Mouse (Mus musculus): ENCODE measurements around the gene Proser2. TPM values are rescaled to one million over a fixed set of nuclear protein-coding genes. Genes with fewer than 3 reads are reported as not detected.

The Proser2 gene
- total and polyA plus RNA-seq, 2 experiments from 2014 or later, result 8.0 to 9.8 TPM

DNA sequence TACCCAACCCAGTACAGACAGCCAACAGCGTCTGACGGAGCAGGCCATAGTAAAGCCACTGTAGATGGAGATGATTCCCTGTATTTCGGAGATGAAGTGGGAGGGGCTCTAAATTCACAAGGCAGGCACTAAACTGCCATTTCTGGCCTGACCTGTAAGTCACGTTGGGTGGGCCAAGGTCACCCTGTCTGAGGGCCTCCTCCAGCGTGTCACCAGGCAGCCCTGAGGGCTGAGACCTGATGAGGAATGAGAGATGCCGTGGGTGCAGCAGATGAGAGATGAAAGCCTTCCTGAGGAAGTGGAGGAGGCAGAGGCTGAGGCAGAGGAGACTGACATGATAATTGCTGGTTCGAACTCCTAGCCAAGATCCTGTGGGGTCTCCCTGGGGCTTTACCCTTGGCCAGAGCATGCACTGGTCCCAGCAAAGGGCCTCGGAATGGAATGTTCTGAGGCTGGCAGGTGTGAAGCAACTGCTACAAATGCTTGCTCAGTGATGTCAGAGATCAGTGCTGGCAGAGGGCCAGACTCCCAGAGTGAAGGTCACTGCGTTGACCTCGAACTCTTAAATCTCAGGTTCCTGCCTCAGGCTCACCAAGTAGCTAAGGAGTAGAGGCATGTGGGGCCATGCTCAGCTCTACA is 55.0 kb downstream of the Proser2 start:
- no peaks in the 10 kb centered on the region for H3K27me3 ChIP-seq (ENCODE audit: insufficient read depth, low read length)
- no peaks in the 10 kb centered on the region for H3K9me3 ChIP-seq (ENCODE audit: low read length)
- no peak for TF ChIP-seq CTCF (IDR thresholded peaks at IDR 0.05; ENCODE audit: low read depth)
- H3K27ac ChIP-seq, result no peak overlapping the region
- ATAC-seq, result no peak
- DNase-seq (ENCODE audit: low spot score), result no peak
- no peak overlapping the region for H3K4me3 ChIP-seq (ENCODE audit: low read length)
- no peaks in the 10 kb centered on the region for H3K36me3 ChIP-seq (ENCODE audit: insufficient read depth, low read length)
- H3K4me1 ChIP-seq (ENCODE audit: insufficient read depth, low read length), result no peaks in the 10 kb centered on the region
- no peak overlapping the region for H3K9ac ChIP-seq (replicated peaks; ENCODE audit: low read length)
- no peak overlapping the region for H3K4me2 ChIP-seq (ENCODE audit: low read depth, low read length)
- WGBS, result 79% methylated on average over 10 of the region's 10 CpGs

GRCm38 (mm10) chr2:6072685-6073260 is 57.2 kb downstream of the Proser2 start:
- H3K27me3 ChIP-seq (ENCODE audit: insufficient read depth, low read length), result no peaks in the 10 kb centered on the region
- H3K27ac ChIP-seq, result no peak overlapping the region
- ATAC-seq, result no peak
- no peaks in the 10 kb centered on the region for H3K9me3 ChIP-seq (ENCODE audit: low read length)
- no peaks in the 10 kb centered on the region for H3K36me3 ChIP-seq (ENCODE audit: insufficient read depth, low read length)
- H3K4me1 ChIP-seq (ENCODE audit: insufficient read depth, low read length), result no peaks in the 10 kb centered on the region
- H3K9ac ChIP-seq (replicated peaks; ENCODE audit: low read length), result no peak overlapping the region
- H3K4me3 ChIP-seq (ENCODE audit: low read length), result no peak overlapping the region
- no peak for TF ChIP-seq CTCF (IDR thresholded peaks at IDR 0.05; ENCODE audit: low read depth)
- no peak for DNase-seq (ENCODE audit: low spot score)
- no peak overlapping the region for H3K4me2 ChIP-seq (ENCODE audit: low read depth, low read length)
- 85% methylated on average over 7 of the region's 7 CpGs for WGBS

DNA sequence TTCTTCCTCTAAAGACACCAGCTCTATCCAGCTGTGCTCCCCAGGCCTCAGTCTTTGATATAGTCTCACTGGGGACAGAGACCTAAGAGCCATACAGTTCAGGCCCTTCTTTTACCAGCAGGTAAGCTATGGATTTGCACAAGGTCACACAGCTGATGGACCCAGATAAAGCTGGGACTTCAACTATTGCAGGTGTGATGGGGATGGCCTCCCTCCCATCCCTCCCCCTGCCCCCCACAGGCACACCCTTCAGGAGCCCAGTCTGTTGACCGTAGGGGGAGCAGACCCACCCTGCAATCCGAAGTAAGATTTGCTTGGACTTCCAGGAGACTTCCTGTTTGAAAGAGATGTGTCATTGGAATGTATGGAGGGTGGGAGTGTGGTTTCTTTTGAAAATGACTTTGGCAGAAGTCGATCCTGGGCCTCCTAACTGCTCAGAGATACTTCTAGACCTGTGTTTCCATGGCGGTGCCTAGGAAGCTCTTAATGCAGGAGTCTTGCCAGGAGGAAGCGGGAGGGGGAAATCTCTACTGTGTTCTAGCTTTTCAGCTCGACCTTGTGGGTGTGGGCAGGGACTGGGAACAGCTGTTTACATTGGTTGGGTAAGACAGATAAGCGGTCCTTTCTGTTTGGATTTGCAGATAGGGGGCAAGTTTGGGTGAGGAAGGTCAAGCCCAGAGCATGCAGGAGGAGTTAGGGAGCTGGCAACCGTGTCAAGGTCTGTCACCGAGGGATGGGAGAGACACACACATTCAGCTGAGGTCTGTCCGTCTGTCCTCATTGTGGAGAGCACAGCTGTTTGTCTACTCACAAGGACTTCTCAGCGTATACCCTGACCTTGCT is 58.2 kb downstream of the Proser2 start:
- ATAC-seq, result no peak
- no peak overlapping the region for H3K4me3 ChIP-seq (ENCODE audit: low read length)
- no peak for TF ChIP-seq CTCF (IDR thresholded peaks at IDR 0.05; ENCODE audit: low read depth)

DNA sequence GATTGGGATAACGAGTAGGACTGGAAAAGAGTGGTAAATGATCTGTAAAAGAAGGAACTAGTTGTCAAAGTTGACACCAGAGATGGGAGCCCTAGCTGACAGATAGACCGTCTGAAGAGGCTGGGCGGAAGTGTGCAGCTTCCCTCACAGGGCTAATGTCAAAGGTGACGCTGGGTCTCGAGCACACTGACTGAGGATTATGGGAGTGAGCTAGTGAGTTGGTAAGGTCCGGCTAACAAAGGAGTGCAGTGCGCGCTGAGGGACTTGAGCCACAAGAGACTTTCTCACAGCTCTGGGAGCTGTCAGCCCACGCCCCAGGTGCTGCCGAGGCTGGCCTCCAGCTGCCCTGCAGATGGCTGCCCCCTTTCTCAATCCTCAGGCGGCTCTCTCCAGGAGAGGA is 59.1 kb downstream of the Proser2 start:
- Histone ChIP-seq H3K27me3 (ENCODE audit: insufficient read depth, low read length) (no peaks in the 10 kb centered on the region), H3K4me3 (ENCODE audit: low read length) (no peak overlapping the region), H3K4me2 (ENCODE audit: low read depth, low read length) (no peak overlapping the region), H3K4me1 (ENCODE audit: insufficient read depth, low read length) (no peaks in the 10 kb centered on the region), H3K36me3 (ENCODE audit: insufficient read depth, low read length) (no peaks in the 10 kb centered on the region), H3K9me3 (ENCODE audit: low read length) (0 out of 2 replicates have a peak, but pooled peaks cover 4% of the 10 kb centered on the region), H3K9ac (replicated peaks; ENCODE audit: low read length) (no peak overlapping the region), H3K27ac (no peak overlapping the region)
- DNase-seq (ENCODE audit: low spot score), result no peak
- no peak for TF ChIP-seq CTCF (IDR thresholded peaks at IDR 0.05; ENCODE audit: low read depth)
- no peak for ATAC-seq
- WGBS, result 64% methylated on average over 11 of the region's 11 CpGs

More for the DNA sequence above, 58.2 kb downstream of the Proser2 start:
- Histone ChIP-seq H3K27me3 (ENCODE audit: insufficient read depth, low read length) (no peaks in the 10 kb centered on the region), H3K4me1 (ENCODE audit: insufficient read depth, low read length) (no peaks in the 10 kb centered on the region), H3K9me3 (ENCODE audit: low read length) (0 out of 2 replicates have a peak, but pooled peaks cover 4% of the 10 kb centered on the region), H3K36me3 (ENCODE audit: insufficient read depth, low read length) (no peaks in the 10 kb centered on the region), H3K27ac (no peak overlapping the region), H3K9ac (replicated peaks; ENCODE audit: low read length) (no peak overlapping the region), H3K4me2 (ENCODE audit: low read depth, low read length) (no peak overlapping the region)
- WGBS, result 49% methylated on average over 11 of the region's 11 CpGs
- DNase-seq (ENCODE audit: low spot score), result no peak

GRCm38 (mm10) chr2:6067341-6067740 is 62.7 kb downstream of the Proser2 start:
- no peaks in the 10 kb centered on the region for H3K27me3 ChIP-seq (ENCODE audit: insufficient read depth, low read length)
- no peaks in the 10 kb centered on the region for H3K36me3 ChIP-seq (ENCODE audit: insufficient read depth, low read length)
- no peak overlapping the region for H3K9ac ChIP-seq (replicated peaks; ENCODE audit: low read length)
- 81% methylated on average over 6 of the region's 6 CpGs for WGBS
- no peak for TF ChIP-seq CTCF (IDR thresholded peaks at IDR 0.05; ENCODE audit: low read depth)
- H3K9me3 ChIP-seq (ENCODE audit: low read length), result 0 out of 2 replicates have a peak, but pooled peaks cover 4% of the 10 kb centered on the region
- no peaks in the 10 kb centered on the region for H3K4me1 ChIP-seq (ENCODE audit: insufficient read depth, low read length)
- no peak overlapping the region for H3K4me3 ChIP-seq (ENCODE audit: low read length)
- no peak overlapping the region for H3K4me2 ChIP-seq (ENCODE audit: low read depth, low read length)
- no peak overlapping the region for H3K27ac ChIP-seq
- no peak for ATAC-seq
- no peak for DNase-seq (ENCODE audit: low spot score)

DNA sequence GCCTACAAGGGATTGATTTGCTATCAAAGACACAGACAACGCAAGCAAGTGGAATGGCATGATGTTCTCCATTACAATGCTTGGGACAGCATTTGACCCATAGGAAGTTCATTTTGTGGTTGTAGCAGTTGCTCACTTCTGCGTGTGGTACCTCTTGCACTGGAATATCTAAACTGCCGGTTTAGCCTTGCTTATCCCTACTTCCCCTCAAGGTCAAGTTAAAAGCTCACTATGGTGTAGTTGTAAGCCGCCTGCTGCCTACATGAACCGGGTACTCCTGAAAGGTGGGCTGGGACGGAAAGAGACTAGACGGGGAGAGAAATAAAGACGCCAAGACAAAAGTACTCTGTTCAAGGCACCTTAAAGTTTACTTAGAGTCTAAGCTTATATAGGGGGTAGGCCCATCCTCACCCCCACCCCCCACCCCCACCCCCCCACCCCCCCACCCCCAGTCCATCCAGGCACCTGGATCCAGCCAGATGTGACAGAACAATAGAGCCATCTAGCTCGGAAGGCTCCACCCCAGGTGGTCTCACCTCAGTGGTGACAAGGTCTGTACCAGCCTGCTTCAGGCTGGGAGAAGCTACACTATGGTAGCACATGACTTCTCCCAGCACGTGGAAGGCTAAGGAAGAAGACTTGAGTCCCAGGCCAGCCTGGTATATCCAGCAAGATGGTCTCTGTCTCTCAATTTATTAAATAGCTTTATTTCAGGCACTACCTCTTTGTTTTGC is 69.8 kb downstream of the Proser2 start:
- no peak overlapping the region for H3K4me2 ChIP-seq (ENCODE audit: low read depth, low read length)
- H3K9ac ChIP-seq (replicated peaks; ENCODE audit: low read length), result no peak overlapping the region
- TF ChIP-seq CTCF (IDR thresholded peaks at IDR 0.05; ENCODE audit: low read depth), result no peak
- H3K4me3 ChIP-seq (ENCODE audit: low read length), result no peak overlapping the region
- no peaks in the 10 kb centered on the region for H3K4me1 ChIP-seq (ENCODE audit: insufficient read depth, low read length)
- DNase-seq (ENCODE audit: low spot score), result no peak
- no peaks in the 10 kb centered on the region for H3K9me3 ChIP-seq (ENCODE audit: low read length)
- 69% methylated on average over 10 of the region's 10 CpGs for WGBS
- no peak for ATAC-seq
- H3K36me3 ChIP-seq (ENCODE audit: insufficient read depth, low read length), result peaks cover 9% of the 10 kb centered on the region
- H3K27ac ChIP-seq, result no peak overlapping the region
- H3K27me3 ChIP-seq (ENCODE audit: insufficient read depth, low read length), result no peaks in the 10 kb centered on the region

All from hindbrain, postnatal 0 days (tissue).